Mouse (Mus musculus) liver, postnatal 0 days (tissue): ENCODE data around the gene Tmem88.

Experiments used
- CTCF ChIP-seq: sonication (generic); IDR thresholded peaks from 2 replicates; pipeline ENCODE4 v1.5.1; 2016; ENCODE audit warnings: antibody characterized with exemption, low read depth
- EP300 ChIP-seq: IDR thresholded peaks from 2 replicates; pipeline ENCODE4 v1.6.1; 2016; ENCODE audit warnings: antibody characterized with exemption, low read depth, mild to moderate bottlenecking

GRCm38 (mm10) chr11:69405397-69406200 is 7.6 kb upstream of the Tmem88 start:
- TF ChIP-seq CTCF (no peak), EP300 (no peak)
